Mouse (Mus musculus): ENCODE measurements around the gene Ttc27.

- TF ChIP-seq CTCF (IDR thresholded peaks at IDR 0.05; ENCODE audit: control insufficient read depth, insufficient read depth, insufficient read length) (no peak), MAX (IDR thresholded peaks at IDR 0.05) (no peak), MYOG (IDR thresholded peaks at IDR 0.05; ENCODE audit: control insufficient read depth, extremely low read depth, insufficient read length) (no peak)
Measured at GRCm38 (mm10) chr17:74860180-74860993, 142.9 kb downstream of the Ttc27 start.

Data from C2C12 (cell line).